Mouse (Mus musculus) kidney, adult 2 months (tissue): ENCODE data around the gene Tmem19.

Experiments
- CTCF ChIP-seq: fragments of 200-500 bp; conservative IDR thresholded peaks from 2 replicates; pipeline ENCODE4 v1.5.1; 2011; ENCODE audit warnings: low read depth, mild to moderate bottlenecking, control low read depth, low read length, moderate library complexity, mixed read lengths; ENCODE audit not compliant: insufficient read depth, insufficient read length
- POLR2A ChIP-seq: fragments of 200-500 bp; IDR thresholded peaks from one replicate; pipeline ENCODE4 v1.6.1; 2011; ENCODE audit warnings: low read depth, low read length, control low read depth

DNA sequence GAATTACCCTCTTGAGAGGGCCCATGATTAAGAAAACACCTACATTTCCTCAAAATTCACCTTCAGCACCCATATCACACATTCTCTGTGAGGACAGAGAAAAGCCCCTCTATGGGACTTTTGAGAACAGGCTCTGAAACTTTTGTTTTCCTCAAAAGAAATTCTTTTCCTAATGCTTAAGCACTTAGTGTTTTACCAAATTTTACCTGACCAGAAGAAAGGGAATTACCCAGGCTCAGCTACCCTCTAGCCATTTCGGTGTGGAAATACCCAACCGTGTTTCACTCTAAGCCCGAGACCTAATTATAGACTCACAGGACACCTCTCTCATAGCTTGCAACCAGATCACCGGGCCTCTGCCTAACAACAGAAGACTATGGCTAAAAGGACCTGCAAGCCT lies 29.3 kb downstream of the Tmem19 start:
- no peak for TF ChIP-seq POLR2A
- TF ChIP-seq CTCF = no peak
